Mouse (Mus musculus): ENCODE data around the gene Tax1bp3. TPM values are rescaled to one million over a fixed set of nuclear protein-coding genes. Genes with fewer than 3 reads are reported as not detected.

Tax1bp3 gene
- polyA plus RNA-seq, 1 experiment from 2014 or later, result 165 TPM

DNA sequence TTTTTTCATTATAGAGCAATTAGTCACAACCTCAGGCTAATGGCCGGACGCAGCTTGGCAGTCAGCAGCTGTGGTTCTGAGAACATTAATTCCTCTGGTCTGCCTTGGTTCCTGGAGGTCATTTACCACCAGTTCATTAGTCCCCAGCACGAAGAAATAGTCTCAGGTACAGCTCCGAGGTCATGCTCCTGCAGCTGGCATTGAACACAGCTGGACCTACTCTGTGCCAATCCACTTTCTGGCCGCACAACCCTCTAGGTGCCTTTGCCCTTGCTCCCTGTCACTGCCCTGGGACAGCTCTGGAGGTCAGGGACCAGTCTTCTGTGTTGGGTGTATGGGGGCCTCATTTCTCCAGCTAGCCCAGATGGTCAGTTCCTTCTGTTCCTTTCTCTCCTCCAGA is 52.0 kb downstream of the Tax1bp3 start:
- H3K4me1 ChIP-seq (ENCODE audit: control insufficient read depth, insufficient read depth, low read length), result no peaks in the 10 kb centered on the region
- 88% methylated on average over 5 of the region's 5 CpGs for WGBS
- no peak for DNase-seq
- no peak overlapping the region for H3K4me2 ChIP-seq (ENCODE audit: low read length)
- no peaks in the 10 kb centered on the region for H3K9me3 ChIP-seq (ENCODE audit: control insufficient read depth, low read length)
- no peak overlapping the region for H3K9ac ChIP-seq (replicated peaks; ENCODE audit: low read length)
- no peaks in the 10 kb centered on the region for H3K27me3 ChIP-seq (ENCODE audit: control insufficient read depth, insufficient read depth, low read length)
- H3K4me3 ChIP-seq (replicated peaks; ENCODE audit: low read depth, low read length), result no peak overlapping the region
- H3K27ac ChIP-seq (replicated peaks; ENCODE audit: low read depth, low read length), result no peak overlapping the region
- no peaks in the 10 kb centered on the region for H3K36me3 ChIP-seq (ENCODE audit: control insufficient read depth, insufficient read depth, low read length)
- no peak for ATAC-seq (ENCODE audit: low FRiP score, low TSS enrichment)

DNA sequence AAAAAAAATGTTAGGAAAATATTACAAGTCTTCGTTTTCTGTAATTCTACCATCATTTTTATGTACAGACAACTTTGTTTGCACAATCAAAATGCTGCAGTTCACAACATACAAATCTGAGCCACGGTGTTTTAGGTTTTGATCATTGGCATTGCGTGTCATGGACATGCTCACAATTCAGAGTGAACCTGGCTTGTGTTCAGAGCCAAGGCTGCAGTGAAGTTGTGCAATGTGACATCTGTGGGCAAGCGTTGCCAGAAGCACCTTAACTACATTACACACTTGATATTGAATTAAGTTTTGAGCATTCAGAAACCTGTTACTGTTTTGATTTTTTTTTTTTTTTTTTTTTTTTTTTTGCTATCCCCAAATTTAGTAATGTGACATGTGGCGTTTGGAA is 53.2 kb downstream of the Tax1bp3 start:
- Histone ChIP-seq H3K4me1 (ENCODE audit: control insufficient read depth, insufficient read depth, low read length) (no peaks in the 10 kb centered on the region), H3K27ac (replicated peaks; ENCODE audit: low read depth, low read length) (no peak overlapping the region), H3K4me2 (ENCODE audit: low read length) (no peak overlapping the region), H3K36me3 (ENCODE audit: control insufficient read depth, insufficient read depth, low read length) (no peaks in the 10 kb centered on the region), H3K9ac (replicated peaks; ENCODE audit: low read length) (no peak overlapping the region), H3K27me3 (ENCODE audit: control insufficient read depth, insufficient read depth, low read length) (no peaks in the 10 kb centered on the region), H3K4me3 (replicated peaks; ENCODE audit: low read depth, low read length) (no peak overlapping the region), H3K9me3 (ENCODE audit: control insufficient read depth, low read length) (no peaks in the 10 kb centered on the region)
- DNase-seq (no peak), ATAC-seq (ENCODE audit: low FRiP score, low TSS enrichment) (no peak)
- WGBS, result 88% methylated on average over 5 of the region's 5 CpGs

DNA sequence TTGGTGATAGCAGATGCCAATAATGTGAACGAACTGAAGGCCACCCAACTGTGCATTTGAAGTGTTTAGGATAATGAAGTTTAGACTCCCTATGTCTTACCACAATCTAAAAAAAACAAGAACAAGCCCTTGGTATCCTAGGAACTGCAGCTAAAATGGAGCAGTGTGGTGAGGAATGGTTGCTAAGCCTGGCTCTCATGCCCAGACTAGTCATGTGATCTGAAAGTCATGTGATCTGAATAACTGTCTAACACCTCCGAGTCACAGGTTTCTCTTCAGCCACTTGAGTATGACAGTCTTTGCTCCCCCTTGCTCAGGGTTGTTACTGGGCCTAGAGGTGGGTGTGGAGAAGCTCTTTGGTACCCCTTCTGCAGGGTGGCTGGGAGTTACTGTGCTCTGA is 55.6 kb downstream of the Tax1bp3 start:
- Histone ChIP-seq H3K4me1 (ENCODE audit: control insufficient read depth, insufficient read depth, low read length) (no peaks in the 10 kb centered on the region), H3K27me3 (ENCODE audit: control insufficient read depth, insufficient read depth, low read length) (no peaks in the 10 kb centered on the region), H3K27ac (replicated peaks; ENCODE audit: low read depth, low read length) (no peak overlapping the region), H3K4me2 (ENCODE audit: low read length) (no peak overlapping the region), H3K36me3 (ENCODE audit: control insufficient read depth, insufficient read depth, low read length) (no peaks in the 10 kb centered on the region), H3K9ac (replicated peaks; ENCODE audit: low read length) (no peak overlapping the region), H3K4me3 (replicated peaks; ENCODE audit: low read depth, low read length) (no peak overlapping the region), H3K9me3 (ENCODE audit: control insufficient read depth, low read length) (no peaks in the 10 kb centered on the region)
- DNase-seq (no peak), ATAC-seq (ENCODE audit: low FRiP score, low TSS enrichment) (no peak)
- 61% methylated on average over 2 of the region's 2 CpGs for WGBS

Other genes with a start within 250 kb of the Tax1bp3 start
- gene Atp2a3, start 215.9 kb upstream of the Tax1bp3 start, polyA plus RNA-seq (2014; fragmentation: Nextera tagmentation; extraction: Ambion mirVana), result 0.55 and 0.91 TPM in 2 replicates
- 0.36 and 0.41 TPM in 2 replicates for gene P2rx1, start 178.0 kb upstream of the Tax1bp3 start, polyA plus RNA-seq (2014; fragmentation: Nextera tagmentation; extraction: Ambion mirVana)
- 11.0 and 16.6 TPM in 2 replicates for gene Camkk1, start 158.1 kb upstream of the Tax1bp3 start, polyA plus RNA-seq (2014; fragmentation: Nextera tagmentation; extraction: Ambion mirVana)
- 8.3 and 10.2 TPM in 2 replicates for gene Ncbp3, start 129.3 kb upstream of the Tax1bp3 start, polyA plus RNA-seq (2014; fragmentation: Nextera tagmentation; extraction: Ambion mirVana)
- gene Itgae, start 86.5 kb upstream of the Tax1bp3 start, polyA plus RNA-seq (2014; fragmentation: Nextera tagmentation; extraction: Ambion mirVana), result 0.23 and 0.24 TPM in 2 replicates
- 2.1 and 2.7 TPM in 2 replicates for gene Haspin, start 38.8 kb upstream of the Tax1bp3 start, polyA plus RNA-seq (2014; fragmentation: Nextera tagmentation; extraction: Ambion mirVana)
- 0.12 TPM in 1 of 2 replicates, not detected in the other for gene P2rx5, start 16.7 kb upstream of the Tax1bp3 start, polyA plus RNA-seq (2014; fragmentation: Nextera tagmentation; extraction: Ambion mirVana)
- 144 and 151 TPM in 2 replicates for gene Emc6, start within 50 bp of the Tax1bp3 start, polyA plus RNA-seq (2014; fragmentation: Nextera tagmentation; extraction: Ambion mirVana)
- gene Ctns, start 22.0 kb downstream of the Tax1bp3 start, polyA plus RNA-seq (2014; fragmentation: Nextera tagmentation; extraction: Ambion mirVana), result 18.1 and 23.0 TPM in 2 replicates
- 1.1 and 1.6 TPM in 2 replicates for gene Shpk, start 22.4 kb downstream of the Tax1bp3 start, polyA plus RNA-seq (2014; fragmentation: Nextera tagmentation; extraction: Ambion mirVana)
- 0.50 TPM in 1 of 2 replicates, not detected in the other for gene Trpv1, start 57.2 kb downstream of the Tax1bp3 start, polyA plus RNA-seq (2014; fragmentation: Nextera tagmentation; extraction: Ambion mirVana)
- 0.12 and 0.19 TPM in 2 replicates for gene Trpv3, start 90.3 kb downstream of the Tax1bp3 start, polyA plus RNA-seq (2014; fragmentation: Nextera tagmentation; extraction: Ambion mirVana)
- 0.55 and 0.84 TPM in 2 replicates for gene Aspa, start 152.5 kb downstream of the Tax1bp3 start, polyA plus RNA-seq (2014; fragmentation: Nextera tagmentation; extraction: Ambion mirVana)
- gene Gm49340, start 152.7 kb downstream of the Tax1bp3 start, polyA plus RNA-seq (2014; fragmentation: Nextera tagmentation; extraction: Ambion mirVana), result not detected in 2 replicates
- not detected in 2 replicates for gene Spata22, start 152.7 kb downstream of the Tax1bp3 start, polyA plus RNA-seq (2014; fragmentation: Nextera tagmentation; extraction: Ambion mirVana)
- not detected in 2 replicates for gene Olfr20, start 173.7 kb downstream of the Tax1bp3 start, polyA plus RNA-seq (2014; fragmentation: Nextera tagmentation; extraction: Ambion mirVana)
- gene Olfr376, start 194.2 kb downstream of the Tax1bp3 start, polyA plus RNA-seq (2014; fragmentation: Nextera tagmentation; extraction: Ambion mirVana), result not detected in 2 replicates
- not detected in 2 replicates for gene Olfr1, start 222.5 kb downstream of the Tax1bp3 start, polyA plus RNA-seq (2014; fragmentation: Nextera tagmentation; extraction: Ambion mirVana)

Data from midbrain, embryonic 14.5 days (tissue).